Mouse (Mus musculus) heart, embryonic 13.5 days (tissue): ENCODE results near the gene Rnf144b. TPM values are rescaled to one million over a fixed set of nuclear protein-coding genes. Genes with fewer than 3 reads are reported as not detected.

Source experiments
- ATAC-seq: fragments of 200-750 bp; cut with Nextera tagmentation; 2 replicates; pipeline ENCODE4 v1.8.0; 2017; ENCODE audit warnings: moderate TSS enrichment; ENCODE audit not compliant: insufficient number of reproducible peaks, low FRiP score, low TSS enrichment; ENCODE audit errors: extremely low read depth
- H3K27ac ChIP-seq: fragments of 300-500 bp; sonication (generic); replicated peaks from 2 replicates; pipeline ENCODE4 v1.5.1; 2015; ENCODE audit warnings: moderate library complexity, mild to moderate bottlenecking, inconsistent platforms
- H3K27me3 ChIP-seq: fragments of 300-500 bp; sonication (generic); replicated peaks from 2 replicates; pipeline ENCODE4 v1.6.1; 2015; ENCODE audit warnings: mild to moderate bottlenecking, inconsistent platforms
- H3K36me3 ChIP-seq: fragments of 300-500 bp; sonication (generic); 2 replicates; pipeline ENCODE4 v1.6.1; 2015; ENCODE audit warnings: mild to moderate bottlenecking, inconsistent platforms
- H3K4me1 ChIP-seq: fragments of 300-500 bp; sonication (generic); 2 replicates; pipeline ENCODE4 v1.6.1; 2015; ENCODE audit warnings: inconsistent platforms
- H3K4me2 ChIP-seq: fragments of 300-500 bp; sonication (generic); 2 replicates; pipeline ENCODE4 v1.6.1; 2015; ENCODE audit warnings: inconsistent platforms, mild to moderate bottlenecking, moderate library complexity
- H3K4me3 ChIP-seq: fragments of 300-500 bp; sonication (generic); 2 replicates; pipeline ENCODE4 v1.5.1; 2015; ENCODE audit warnings: moderate library complexity, mild to moderate bottlenecking, inconsistent platforms
- H3K9ac ChIP-seq: fragments of 300-500 bp; sonication (generic); 2 replicates; pipeline ENCODE4 v1.6.1; 2015; ENCODE audit warnings: inconsistent platforms, mild to moderate bottlenecking, moderate library complexity
- H3K9me3 ChIP-seq: fragments of 300-500 bp; sonication (generic); 2 replicates; pipeline ENCODE4 v1.6.1; 2016; ENCODE audit warnings: inconsistent platforms
- WGBS: fragments of 180-500 bp; shearing (Covaris S2); methylation state at CpG from one replicate; pipeline ENCODE4 v1.1.7; 2015; ENCODE audit warnings: mixed read lengths; 5-methylcytosine and 5-hydroxymethylcytosine counted together
- polyA plus RNA-seq: library from polyadenylated mRNA; unstranded; fragments of >200 nt; fragmentation: Nextera tagmentation; extraction: Ambion mirVana; gene quantifications from 2 replicates; pipeline ENCODE4 v1.2.1, GENCODE M21; 2015

Rnf144b gene
- polyA plus RNA-seq, 1 experiment from 2014 or later = 1.4 TPM

DNA sequence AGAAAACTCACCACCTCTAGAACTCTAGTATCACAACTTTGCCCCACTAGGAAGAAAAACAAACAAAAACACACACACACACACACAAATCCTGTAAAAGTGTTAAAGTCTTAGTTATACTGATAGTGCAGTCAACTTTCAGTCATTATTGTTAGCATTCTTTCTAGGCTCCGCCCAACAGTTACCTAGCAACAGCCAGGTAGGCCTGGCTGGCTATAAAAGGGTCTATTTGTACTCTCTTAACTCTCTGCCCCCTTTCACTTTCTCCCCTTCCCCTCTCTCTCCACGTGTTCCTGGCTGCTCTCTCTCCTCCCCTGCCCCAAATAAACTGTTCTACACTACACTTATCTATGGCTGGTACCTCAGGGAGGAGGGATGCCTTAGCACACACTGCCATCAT lies 18.3 kb upstream of the Rnf144b start:
- Histone ChIP-seq H3K27me3 (no peaks in the 10 kb centered on the region), H3K36me3 (peaks cover 31% of the 10 kb centered on the region), H3K9me3 (no peaks in the 10 kb centered on the region), H3K4me3 (peak overlapping the region; percentile 91), H3K4me2 (peak overlapping the region; percentile 89), H3K4me1 (peaks cover 36% of the 10 kb centered on the region), H3K9ac (peak overlapping the region; percentile 99), H3K27ac (no peak overlapping the region)
- ATAC-seq = no peak
- WGBS = 34% methylated on average over 2 of the region's 2 CpGs

DNA sequence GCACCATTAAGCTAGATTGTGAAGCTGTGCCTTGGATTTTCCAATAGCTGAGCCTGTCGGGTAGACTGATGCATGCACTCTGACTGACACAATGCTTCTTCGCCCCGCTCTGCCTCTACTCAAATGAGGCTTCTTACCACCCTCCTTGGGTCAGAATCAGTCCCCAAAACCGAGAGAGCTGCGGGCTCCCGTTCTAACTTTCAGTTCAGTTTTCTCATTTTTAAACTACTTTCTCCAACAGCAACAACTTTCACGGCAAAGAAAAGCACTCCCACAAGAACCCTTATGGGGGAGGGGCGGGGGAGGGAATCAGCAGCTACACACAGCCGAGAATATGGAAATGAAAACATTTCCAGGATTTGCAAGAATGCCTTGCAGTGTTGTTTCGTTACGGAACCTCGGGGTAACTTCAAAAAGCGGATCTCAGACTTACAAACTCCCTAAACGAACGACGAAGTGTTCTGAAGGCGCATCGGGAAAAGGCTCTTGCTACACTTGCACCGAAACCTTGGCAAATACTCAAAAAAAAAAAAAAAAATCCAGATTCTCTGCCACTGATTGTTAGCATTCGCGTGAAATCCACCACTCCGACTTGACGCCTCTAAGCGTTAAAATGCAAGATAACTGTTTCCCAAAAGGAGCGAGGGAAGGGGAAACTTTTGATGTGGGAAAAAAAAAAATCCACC lies 17.5 kb upstream of the Rnf144b start:
- ATAC-seq = no peak
- H3K36me3 ChIP-seq = peaks cover 25% of the 10 kb centered on the region
- no peaks in the 10 kb centered on the region for H3K9me3 ChIP-seq
- no peaks in the 10 kb centered on the region for H3K27me3 ChIP-seq
- under 1% methylated on average over 25 of the region's 25 CpGs for WGBS
- H3K4me2 ChIP-seq = peak overlapping the region; percentile 89
- peak overlapping the region; percentile 91 for H3K4me3 ChIP-seq
- H3K27ac ChIP-seq = peak overlapping the region; percentile 100
- peak overlapping the region; percentile 99 for H3K9ac ChIP-seq
- peaks cover 42% of the 10 kb centered on the region for H3K4me1 ChIP-seq

DNA sequence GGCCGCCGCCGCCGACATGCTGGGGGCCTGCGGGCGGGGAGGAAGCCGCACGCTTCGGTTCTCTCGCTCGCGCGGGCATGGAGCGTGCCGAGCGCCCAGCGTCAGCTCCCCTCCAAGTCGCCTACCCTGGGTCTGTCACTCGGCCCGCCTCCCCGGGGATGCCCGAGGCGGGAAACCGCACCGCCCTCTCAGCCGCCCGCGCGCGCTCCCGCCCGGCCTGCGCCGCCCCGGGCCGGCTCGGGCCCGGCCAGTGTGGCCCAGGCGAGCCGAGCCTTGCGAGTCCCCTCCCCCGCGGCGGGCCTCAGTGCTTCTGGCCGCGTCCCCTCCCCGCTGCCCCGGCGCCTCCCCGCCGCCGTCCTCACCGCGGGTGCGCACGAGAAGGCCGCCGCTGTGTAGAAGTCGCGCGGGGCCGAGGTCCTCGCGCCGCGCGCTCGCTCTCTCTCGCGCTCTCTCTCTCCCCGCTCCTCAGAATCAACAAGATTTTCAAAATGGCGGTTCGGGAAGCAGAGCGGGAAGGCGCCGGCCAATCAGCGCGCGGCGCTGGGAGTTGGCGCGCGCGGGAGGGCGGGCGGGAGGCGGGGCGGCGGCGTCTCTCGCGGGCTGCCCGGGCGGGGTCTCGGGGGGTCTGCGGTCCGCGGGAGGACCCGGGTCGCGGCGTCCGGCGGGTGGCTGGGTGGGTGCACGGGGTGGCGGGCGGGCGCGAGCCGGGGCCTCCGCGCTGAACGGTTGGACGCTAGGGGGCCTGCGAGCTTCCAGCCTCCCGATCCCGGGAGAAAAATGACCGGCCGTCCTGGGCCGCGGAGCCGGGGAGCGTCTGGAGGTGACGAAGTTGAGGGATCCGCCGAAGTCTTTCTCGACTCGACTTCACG lies 16.5 kb upstream of the Rnf144b start, which contains the start of gene Dek:
Gene Dek (minus strand): TSS at position 491 of the 869 bp plus-strand sequence.
- H3K4me3 ChIP-seq = peak within 1 kb of the TSS; percentile 91
- H3K27ac ChIP-seq = peak within 1 kb of the TSS; percentile 100
- H3K4me2 ChIP-seq = peak within 1 kb of the TSS; percentile 89
- ATAC-seq = peak; percentile 89
- H3K9me3 ChIP-seq = no peaks in the 10 kb centered on the region
- WGBS = under 1% methylated on average over 118 of the region's 129 CpGs
- H3K36me3 ChIP-seq = peaks cover 18% of the 10 kb centered on the region
- peak within 1 kb of the TSS; percentile 99 for H3K9ac ChIP-seq
- no peaks in the 10 kb centered on the region for H3K27me3 ChIP-seq
- H3K4me1 ChIP-seq = peaks cover 51% of the 10 kb centered on the region

DNA sequence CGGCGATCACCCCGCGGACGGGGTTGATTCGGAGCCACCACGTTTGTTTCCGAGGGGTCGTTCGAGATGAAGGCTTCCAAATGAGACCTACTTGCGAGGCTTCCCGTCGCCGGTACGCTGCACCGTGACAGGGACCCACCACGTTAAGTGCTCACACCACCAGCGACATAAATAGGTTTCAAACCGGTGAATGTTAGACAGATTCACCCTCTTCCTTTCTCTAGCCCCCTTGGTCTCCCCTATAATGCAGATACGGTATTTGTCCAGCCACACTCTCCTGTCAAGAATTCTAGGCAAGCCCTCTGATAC lies 15.9 kb upstream of the Rnf144b start:
- WGBS = under 1% methylated on average over 20 of the region's 20 CpGs
- Histone ChIP-seq H3K4me1 (peaks cover 57% of the 10 kb centered on the region), H3K4me3 (peak overlapping the region; percentile 91), H3K4me2 (peak overlapping the region; percentile 89), H3K9ac (peak overlapping the region; percentile 99), H3K27ac (peak overlapping the region; percentile 100), H3K27me3 (no peaks in the 10 kb centered on the region), H3K36me3 (peaks cover 12% of the 10 kb centered on the region), H3K9me3 (no peaks in the 10 kb centered on the region)
- ATAC-seq = no peak

DNA sequence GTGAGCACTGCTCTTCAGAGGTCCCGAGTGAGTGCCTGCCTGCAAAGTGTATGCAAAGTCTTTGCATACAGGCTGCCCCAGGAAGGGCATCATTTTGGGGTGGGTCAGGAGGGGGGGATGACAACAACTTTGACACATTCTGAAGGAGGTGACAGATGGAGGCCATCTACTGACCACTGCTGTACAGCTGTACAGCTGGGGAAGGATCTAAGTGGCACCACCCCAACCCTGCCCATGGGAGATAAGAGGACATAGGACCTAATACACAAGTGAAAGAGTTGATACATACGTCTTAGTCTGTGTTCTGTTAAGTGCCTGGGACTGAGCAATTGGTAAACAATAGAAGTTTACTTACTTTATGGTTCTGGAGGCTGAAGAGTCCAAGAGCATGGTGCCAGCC lies 13.2 kb upstream of the Rnf144b start:
- Histone ChIP-seq H3K27ac (no peak overlapping the region), H3K36me3 (no peaks in the 10 kb centered on the region), H3K27me3 (no peaks in the 10 kb centered on the region), H3K4me1 (peaks cover 63% of the 10 kb centered on the region), H3K9me3 (no peaks in the 10 kb centered on the region), H3K9ac (no peak overlapping the region), H3K4me2 (no peak overlapping the region), H3K4me3 (no peak overlapping the region)
- 62% methylated on average over 2 of the region's 2 CpGs for WGBS
- no peak for ATAC-seq

DNA sequence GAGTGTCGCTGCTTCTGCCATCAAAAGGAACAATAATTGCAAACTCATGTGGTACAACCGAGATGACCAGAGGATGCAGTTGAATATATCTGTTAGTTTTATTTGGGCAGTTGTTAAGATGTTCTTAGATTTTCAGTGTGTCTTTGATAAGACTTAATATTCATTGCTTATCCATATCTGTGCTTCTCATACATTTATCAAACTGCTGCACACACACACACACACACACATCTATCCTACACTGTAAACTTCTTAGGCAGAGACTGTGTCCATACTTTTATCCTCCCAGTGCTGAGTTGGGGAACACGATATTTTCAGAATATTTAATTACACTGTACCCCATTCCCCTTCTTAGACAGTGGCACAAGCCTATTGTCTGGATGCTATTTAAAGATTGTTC lies 11.3 kb upstream of the Rnf144b start:
- ATAC-seq = no peak
- 55% methylated on average over 3 of the region's 3 CpGs for WGBS

DNA sequence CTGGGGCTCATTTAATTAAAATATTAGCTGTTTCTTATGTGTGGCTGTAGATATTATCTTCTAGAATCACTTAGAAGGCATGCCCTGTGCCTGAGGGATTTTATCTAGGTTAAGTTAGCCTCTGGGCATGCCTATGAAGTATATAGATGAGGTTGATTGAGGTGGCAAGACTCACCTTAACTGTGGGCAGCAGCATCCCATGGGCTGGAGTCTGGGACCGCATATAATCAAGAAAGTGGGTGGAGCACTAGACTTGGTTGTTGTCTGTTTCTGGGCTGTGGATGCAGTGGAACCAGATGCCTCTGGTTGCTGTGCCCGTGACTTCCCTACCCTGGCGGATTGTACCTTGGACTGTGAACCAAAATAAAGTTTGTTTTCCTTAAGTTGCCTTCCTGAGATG lies 10.4 kb upstream of the Rnf144b start:
- Histone ChIP-seq H3K27ac (peak overlapping the region; percentile 16; the same call in 1 of the 2 replicates), H3K9me3 (no peaks in the 10 kb centered on the region), H3K4me3 (no peak overlapping the region), H3K4me2 (no peak overlapping the region), H3K36me3 (no peaks in the 10 kb centered on the region), H3K4me1 (peaks cover 53% of the 10 kb centered on the region), H3K27me3 (no peaks in the 10 kb centered on the region), H3K9ac (no peak overlapping the region)
- ATAC-seq = no peak
- WGBS = 86% methylated on average over 3 of the region's 3 CpGs

More for the DNA sequence above, 11.3 kb upstream of the Rnf144b start:
- Histone ChIP-seq H3K4me3 (no peak overlapping the region), H3K9me3 (no peaks in the 10 kb centered on the region), H3K9ac (no peak overlapping the region), H3K4me2 (no peak overlapping the region), H3K27ac (0 out of 2 replicates have a peak overlapping the region, but pooled peaks have one; percentile 26), H3K4me1 (peaks cover 58% of the 10 kb centered on the region), H3K27me3 (no peaks in the 10 kb centered on the region), H3K36me3 (no peaks in the 10 kb centered on the region)

DNA sequence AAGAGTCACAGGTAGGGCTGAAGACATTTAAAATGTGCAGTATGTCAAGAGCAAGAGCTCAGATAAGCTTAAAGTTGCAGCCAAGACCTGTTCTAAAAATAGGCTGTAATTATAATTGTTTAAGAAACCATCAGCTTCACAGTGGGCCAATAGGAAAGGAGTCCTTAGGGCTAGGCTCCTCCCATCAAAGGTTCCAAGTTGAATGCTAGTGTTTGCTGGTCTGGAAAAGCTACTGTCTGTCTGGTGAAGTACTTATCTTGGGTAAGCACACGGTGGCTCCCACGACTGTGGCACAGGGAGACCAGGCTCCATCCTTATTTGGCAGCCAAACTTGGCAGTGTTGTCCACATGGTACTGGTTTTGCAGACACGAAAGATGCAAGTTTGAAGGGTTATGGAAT lies 9.5 kb upstream of the Rnf144b start:
- H3K4me2 ChIP-seq = no peak overlapping the region
- peak overlapping the region; percentile 25 for H3K27ac ChIP-seq
- no peak overlapping the region for H3K9ac ChIP-seq
- H3K27me3 ChIP-seq = no peaks in the 10 kb centered on the region
- H3K36me3 ChIP-seq = no peaks in the 10 kb centered on the region
- H3K9me3 ChIP-seq = no peaks in the 10 kb centered on the region
- H3K4me1 ChIP-seq = peaks cover 47% of the 10 kb centered on the region
- no peak overlapping the region for H3K4me3 ChIP-seq
- 30% methylated on average over 3 of the region's 3 CpGs for WGBS
- ATAC-seq = no peak

DNA sequence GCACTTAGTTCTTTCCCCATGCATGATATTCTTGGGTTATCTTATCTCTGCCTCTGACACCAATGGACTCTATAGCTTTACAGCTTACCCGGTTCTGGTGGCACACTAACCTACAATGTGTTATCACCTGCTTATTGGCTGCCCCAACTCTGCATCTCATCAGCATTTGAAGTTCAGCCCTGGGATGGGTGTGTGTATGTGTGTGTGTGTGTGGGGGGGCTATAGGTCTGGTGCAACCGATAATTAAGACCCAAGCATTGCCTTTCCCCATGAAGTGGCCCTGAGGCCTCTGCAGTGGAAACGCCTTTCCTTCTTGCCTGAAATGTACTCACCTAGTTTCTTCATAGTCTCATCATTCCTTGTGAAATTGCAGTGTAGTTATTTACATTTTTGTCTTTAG lies 6.5 kb upstream of the Rnf144b start:
- WGBS = 69% methylated on average over 3 of the region's 3 CpGs
- H3K4me1 ChIP-seq = peaks cover 35% of the 10 kb centered on the region
- no peak overlapping the region for H3K9ac ChIP-seq
- H3K4me3 ChIP-seq = no peak overlapping the region
- H3K27me3 ChIP-seq = no peaks in the 10 kb centered on the region
- H3K36me3 ChIP-seq = no peaks in the 10 kb centered on the region
- no peak overlapping the region for H3K27ac ChIP-seq
- no peaks in the 10 kb centered on the region for H3K9me3 ChIP-seq
- no peak overlapping the region for H3K4me2 ChIP-seq
- ATAC-seq = no peak

DNA sequence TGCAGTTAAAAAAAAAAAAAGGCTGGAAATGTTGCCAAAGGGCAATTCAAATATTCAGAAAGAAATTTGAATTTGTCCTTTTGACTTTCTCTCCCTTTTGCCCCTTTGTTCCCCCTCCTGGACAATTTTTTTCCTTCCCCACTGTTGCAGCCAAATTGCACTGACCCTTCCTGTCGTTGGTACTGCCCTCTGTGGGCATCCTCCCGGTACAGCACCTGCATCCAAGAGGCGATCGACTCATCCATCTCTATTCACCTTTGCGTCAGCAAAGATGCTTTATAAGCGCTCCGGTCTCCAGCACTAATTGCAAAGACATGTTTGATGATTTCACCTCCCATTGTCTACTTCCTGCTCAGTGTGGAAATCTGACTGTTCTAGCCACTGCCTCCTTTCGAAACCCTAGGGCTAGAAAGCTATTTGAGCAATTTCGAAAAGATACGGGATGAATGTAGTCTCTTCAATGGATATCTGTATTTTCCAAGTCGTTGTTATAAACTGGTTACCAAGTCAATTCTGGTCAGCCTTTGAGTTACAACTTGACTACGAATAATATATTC lies 1.0 kb upstream of the Rnf144b start:
- Histone ChIP-seq H3K9ac (no peak overlapping the region), H3K27ac (no peak overlapping the region), H3K4me3 (no peak overlapping the region), H3K27me3 (peaks cover 12% of the 10 kb centered on the region; the same call in 1 of the 2 replicates), H3K9me3 (no peaks in the 10 kb centered on the region), H3K36me3 (no peaks in the 10 kb centered on the region), H3K4me2 (peak overlapping the region; percentile 94), H3K4me1 (peaks cover 42% of the 10 kb centered on the region)
- no peak for ATAC-seq
- WGBS = 44% methylated on average over 12 of the region's 12 CpGs

DNA sequence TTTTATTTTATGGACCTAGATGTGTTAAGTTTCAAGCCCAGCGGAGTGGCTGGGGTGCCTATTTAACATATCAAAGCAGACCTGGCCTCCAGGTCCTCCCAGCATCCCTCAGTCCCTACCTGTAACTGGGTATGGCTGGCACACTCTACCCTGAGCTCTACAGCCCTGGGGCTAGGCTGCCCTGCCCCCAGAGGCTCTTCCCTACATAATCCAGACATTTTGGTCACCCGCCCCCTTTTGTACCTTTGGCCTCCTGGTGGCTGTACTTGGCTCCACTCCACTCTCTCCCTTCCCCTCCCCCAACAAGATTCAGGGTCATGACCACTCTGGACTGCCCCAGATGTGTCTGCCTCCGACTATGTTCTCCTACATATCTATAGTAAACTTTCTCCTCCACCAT lies 2.0 kb downstream of the Rnf144b start:
- Histone ChIP-seq H3K4me2 (no peak overlapping the region), H3K27me3 (peaks cover 12% of the 10 kb centered on the region; the same call in 1 of the 2 replicates), H3K4me3 (no peak overlapping the region), H3K27ac (peak overlapping the region; percentile 22; the same call in 1 of the 2 replicates), H3K9ac (no peak overlapping the region), H3K4me1 (peaks cover 50% of the 10 kb centered on the region), H3K9me3 (no peaks in the 10 kb centered on the region), H3K36me3 (no peaks in the 10 kb centered on the region)
- no peak for ATAC-seq
- WGBS = 37% methylated on average over 3 of the region's 3 CpGs
